ENCODE assay signal across 16 mouse cellular contexts in genomic region chr7:48132247-48132646, GRCm38 (mm10). TPM values are rescaled to one million over a fixed set of nuclear protein-coding genes. Genes with fewer than 3 reads are reported as not detected.
DNase-seq lines count a peak whose midpoint lies in the region; ATAC-seq and TF ChIP-seq lines count a peak whose summit lies in the region.
"Not testable (repeated sequence)": the region's sequence is repeated elsewhere in the genome, so short reads cannot be mapped to it uniquely, and the experiment has no call there.
"Had no signal": no experiment of that assay in that cellular context is flagged by ENCODE, and none has a peak within 500 bp of the region (broad histone marks: within the 10 kb centered on the region; RNA-seq: fewer than 3 reads in every experiment).

No protein-coding gene starts in this region.

- peak overlapping the region; percentile 56 for H3K4me2 ChIP-seq in embryonic facial prominence, embryonic 13.5 days
- H3K4me2 ChIP-seq in heart, embryonic 12.5 days, result peak overlapping the region; percentile 64
- peak overlapping the region; percentile 46; the same call in 1 of the 2 replicates for H3K4me2 ChIP-seq in hindbrain, postnatal 0 days (ENCODE audit: low read depth, low read length)
- not testable (repeated sequence) for H3K4me2 ChIP-seq in liver, postnatal 0 days (ENCODE audit: low read depth, low read length)
- peak overlapping the region; percentile 54; the same call in 1 of the 2 replicates for H3K4me2 ChIP-seq in midbrain, embryonic 16.5 days (ENCODE audit: low read length)

- DNase-seq in Patski (ENCODE audit: low read depth, low spot score); liver, postnatal 0 days: not testable (repeated sequence)
- peak; percentile 4 for DNase-seq in hindbrain, postnatal 0 days (ENCODE audit: low spot score)
- DNase-seq in layer of hippocampus, adult 11-12 months (ENCODE audit: low spot score), result peak; percentile 2

- WGBS in embryonic facial prominence, embryonic 13.5 days, result under 1% methylated on average over 6 of the region's 7 CpGs
- WGBS in heart, embryonic 12.5 days, result 6% methylated on average over 6 of the region's 7 CpGs
- 2% methylated on average over 4 of the region's 7 CpGs for WGBS in hindbrain, postnatal 0 days
- under 1% methylated on average over 4 of the region's 7 CpGs for WGBS in liver, postnatal 0 days (ENCODE audit: insufficient replicate concordance)
- WGBS in midbrain, embryonic 16.5 days, result 0% methylated on average over 4 of the region's 7 CpGs
- under 1% methylated on average over 6 of the region's 7 CpGs for WGBS in small intestine, adult 2 months

- TF ChIP-seq CTCF in Patski (IDR thresholded peaks at IDR 0.05), result peak; percentile 77
- TF ChIP-seq CTCF in hindbrain, postnatal 0 days (IDR thresholded peaks at IDR 0.05; ENCODE audit: low read depth), result peak; percentile 52
- peak; percentile 47 for TF ChIP-seq CTCF in liver, postnatal 0 days (IDR thresholded peaks at IDR 0.05; ENCODE audit: low read depth)
- peak; percentile 39; the same call in 1 of the 2 replicates for TF ChIP-seq CTCF in small intestine, adult 2 months (IDR thresholded peaks at IDR 0.05; ENCODE audit: extremely low read depth, insufficient read length, insufficient replicate concordance, low read depth, low read length)

- peak overlapping the region; percentile 71; the same call in 1 of the 2 replicates for H3K9ac ChIP-seq in embryonic facial prominence, embryonic 13.5 days
- not testable (repeated sequence) for H3K9ac ChIP-seq in heart, embryonic 12.5 days; hindbrain, postnatal 0 days (replicated peaks; ENCODE audit: low read length); liver, postnatal 0 days (replicated peaks); midbrain, embryonic 16.5 days (ENCODE audit: low read depth, low read length)

- ATAC-seq in Patski; embryonic facial prominence, embryonic 13.5 days (ENCODE audit: insufficient number of reproducible peaks, insufficient read depth, low FRiP score, low TSS enrichment, low read depth); heart, embryonic 12.5 days (ENCODE audit: insufficient number of reproducible peaks, low FRiP score); liver, postnatal 0 days: not testable (repeated sequence)
- 0 out of 2 replicates have a peak, but pooled peaks have one; percentile 49 for ATAC-seq in hindbrain, postnatal 0 days
- peak; percentile 85 for ATAC-seq in midbrain, embryonic 16.5 days

- H3K4me3 ChIP-seq in embryonic facial prominence, embryonic 13.5 days, result peak overlapping the region; percentile 46
- peak overlapping the region; percentile 55 for H3K4me3 ChIP-seq in heart, embryonic 12.5 days
- peak overlapping the region; percentile 29 for H3K4me3 ChIP-seq in hindbrain, postnatal 0 days (ENCODE audit: low read length)
- H3K4me3 ChIP-seq in liver, postnatal 0 days (ENCODE audit: low read depth, low read length), result peak overlapping the region; percentile 36
- not testable (repeated sequence) for H3K4me3 ChIP-seq in midbrain, embryonic 16.5 days (ENCODE audit: low read depth, low read length); small intestine, adult 2 months (ENCODE audit: low read depth, low read length)

- POLR2A ChIA-PET in Patski (lab: Charles Lee), result not testable (repeated sequence)

- H3K9me3 ChIP-seq in embryonic facial prominence, embryonic 13.5 days; heart, embryonic 12.5 days (replicated peaks); hindbrain, postnatal 0 days (ENCODE audit: low read length); liver, postnatal 0 days (ENCODE audit: low read length); midbrain, embryonic 16.5 days (replicated peaks; ENCODE audit: control insufficient read depth, low read length, poor library complexity, severe bottlenecking): not testable (repeated sequence)

- H3K36me3 ChIP-seq in embryonic facial prominence, embryonic 13.5 days; heart, embryonic 12.5 days; hindbrain, postnatal 0 days (ENCODE audit: insufficient read depth, low read length); liver, postnatal 0 days (replicated peaks; ENCODE audit: insufficient read depth, low read length); midbrain, embryonic 16.5 days (ENCODE audit: control insufficient read depth, insufficient read depth, low read length); small intestine, adult 2 months (ENCODE audit: control insufficient read depth, insufficient read depth, low read length): not testable (repeated sequence)

- TF ChIP-seq EP300 in liver, postnatal 0 days (IDR thresholded peaks at IDR 0.05; ENCODE audit: low read depth), result not testable (repeated sequence)

- not testable (repeated sequence) for TF ChIP-seq POLR2A in small intestine, adult 2 months (IDR thresholded peaks at IDR 0.05; ENCODE audit: low read depth, low read length)

- not testable (repeated sequence) for H3K4me1 ChIP-seq in embryonic facial prominence, embryonic 13.5 days; heart, embryonic 12.5 days (replicated peaks); hindbrain, postnatal 0 days (ENCODE audit: insufficient read depth, low read length); liver, postnatal 0 days (ENCODE audit: insufficient read depth); midbrain, embryonic 16.5 days (ENCODE audit: control insufficient read depth, insufficient read depth, low read length); small intestine, adult 2 months (ENCODE audit: control insufficient read depth, insufficient read depth, insufficient read length, low read length)

- in situ Hi-C loops in Patski (cut with MboI; ENCODE audit: low pct_unique_long_range_greater_than_20kb), result not testable (repeated sequence)

- H3K27ac ChIP-seq in embryonic facial prominence, embryonic 13.5 days, result peak overlapping the region; percentile 91
- not testable (repeated sequence) for H3K27ac ChIP-seq in heart, embryonic 12.5 days (ENCODE audit: poor library complexity, severe bottlenecking); hindbrain, postnatal 0 days; liver, postnatal 0 days (ENCODE audit: low read depth); midbrain, embryonic 16.5 days (ENCODE audit: low read length); small intestine, adult 2 months (ENCODE audit: insufficient read depth, low read depth, low read length)

- CTCF ChIA-PET in Patski (lab: Charles Lee), result not testable (repeated sequence)

- H3K27me3 ChIP-seq in Patski; embryonic facial prominence, embryonic 13.5 days; heart, embryonic 12.5 days (replicated peaks); hindbrain, postnatal 0 days (ENCODE audit: insufficient read depth, low read length); liver, postnatal 0 days (ENCODE audit: insufficient read depth, low read length); midbrain, embryonic 16.5 days (ENCODE audit: control insufficient read depth, insufficient read depth, low read depth, low read length); small intestine, adult 2 months (ENCODE audit: control insufficient read depth, insufficient read depth, low read length): not testable (repeated sequence)

RNA-seq across cellular contexts. Expression of gene Mrgprb5, which starts 36.6 kb away (rescaled TPM):
- polyA plus RNA-seq in Patski (2021), result not detected
- polyA plus RNA-seq in embryonic facial prominence, embryonic 13.5 days (2015; fragmentation: Nextera tagmentation; extraction: Ambion mirVana), result not detected in 2 replicates
- polyA plus RNA-seq in heart, embryonic 12.5 days (2016; fragmentation: Nextera tagmentation; extraction: Ambion mirVana), result not detected in 2 replicates
- total RNA-seq in hindbrain, postnatal 0 days (2014; rRNA removed), result not detected in 2 replicates
- polyA plus RNA-seq in hindbrain, postnatal 0 days (2015; fragmentation: Nextera tagmentation; extraction: Ambion mirVana), result not detected in 2 replicates
- polyA plus RNA-seq in liver, postnatal 0 days (2015; fragmentation: Nextera tagmentation; extraction: Ambion mirVana), result not detected in 2 replicates
- polyA plus RNA-seq in midbrain, embryonic 16.5 days (2015; fragmentation: Nextera tagmentation; extraction: Ambion mirVana), result not detected in 2 replicates
- not detected in 2 replicates for polyA plus RNA-seq in small intestine, adult 2 months (2012; rRNA removed)
- total RNA-seq: adrenal gland, adult 8-10 months; G1E; gastrocnemius, postnatal 36 days; left cerebral cortex, adult 18-20 months had no signal
- polyA plus RNA-seq: cerebellum, adult 2 months; erythroblast, embryonic 14.5 days; G1E; macrophage; urinary bladder, adult 2 months had no signal
